Mouse (Mus musculus): ENCODE measurements at regions not wholly inside any gene's neighbourhood (a gene's known extent, or its start where the extent isn't known, plus 50 kb on each side); places are given as distances from the start of the nearest gene placed in this dataset.

DNA sequence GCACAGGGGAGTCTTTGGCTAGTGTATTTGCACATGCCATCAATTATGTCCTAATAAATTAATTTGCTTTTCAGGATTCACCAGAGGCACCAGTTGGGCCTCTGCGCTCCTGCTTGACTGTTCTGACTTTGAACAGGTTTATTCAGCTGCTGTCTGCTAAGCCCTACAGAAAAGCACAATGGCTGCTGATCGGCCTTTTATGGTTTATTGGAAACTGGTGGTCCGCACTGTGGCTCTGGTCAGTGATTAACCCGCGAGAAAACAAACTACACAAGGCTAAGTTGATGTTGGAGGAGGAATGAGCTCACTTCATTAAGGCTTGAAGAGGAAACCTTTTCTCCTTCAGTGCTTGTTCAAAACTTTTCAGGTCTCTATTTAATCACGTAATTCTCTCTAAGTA is 208.4 kb upstream of the Gpr101 start:
- no peak for DNase-seq (ENCODE audit: low spot score in 2 of 2)
- intact Hi-C loops (cut with DNase I), result no loop called here

DNA sequence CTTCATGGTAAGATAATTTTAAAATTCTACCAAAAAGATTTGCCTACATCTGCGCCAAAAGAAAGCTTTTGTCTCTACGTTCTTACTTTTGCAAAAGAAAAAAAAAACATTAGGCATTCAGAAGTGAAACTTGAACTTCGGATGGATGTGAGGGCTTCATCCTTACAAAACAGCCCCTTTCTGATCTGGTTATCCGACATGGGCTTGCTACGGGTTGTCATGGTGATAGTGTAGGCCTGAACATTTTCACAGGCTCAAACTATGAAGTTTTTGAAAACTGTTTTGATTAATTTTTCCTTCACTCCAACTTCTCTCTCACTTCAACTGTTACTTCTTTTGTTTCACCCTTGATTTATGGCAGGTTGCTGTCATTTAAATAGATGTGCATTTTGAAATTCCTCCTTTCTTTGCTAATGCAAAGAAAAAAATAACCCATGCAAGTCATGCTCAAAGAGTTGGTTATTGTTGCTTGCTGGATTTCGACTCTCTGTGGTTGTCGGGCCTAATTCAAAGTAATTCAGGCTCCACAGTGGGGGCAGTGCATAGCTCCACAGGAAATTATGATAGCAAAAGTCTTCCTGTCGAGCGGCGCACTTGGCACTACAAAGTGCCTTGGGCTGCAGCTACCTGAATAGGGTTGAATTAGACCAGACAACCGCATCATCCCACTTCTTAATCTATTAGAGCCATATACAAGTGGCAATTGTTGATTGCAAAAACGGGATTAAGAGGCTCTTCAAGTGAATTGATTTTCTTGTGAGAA is 205.7 kb upstream of the Gpr101 start:
- intact Hi-C loops (cut with DNase I), result no loop called here
- DNase-seq (ENCODE audit: low spot score in 2 of 2), result no peak

DNA sequence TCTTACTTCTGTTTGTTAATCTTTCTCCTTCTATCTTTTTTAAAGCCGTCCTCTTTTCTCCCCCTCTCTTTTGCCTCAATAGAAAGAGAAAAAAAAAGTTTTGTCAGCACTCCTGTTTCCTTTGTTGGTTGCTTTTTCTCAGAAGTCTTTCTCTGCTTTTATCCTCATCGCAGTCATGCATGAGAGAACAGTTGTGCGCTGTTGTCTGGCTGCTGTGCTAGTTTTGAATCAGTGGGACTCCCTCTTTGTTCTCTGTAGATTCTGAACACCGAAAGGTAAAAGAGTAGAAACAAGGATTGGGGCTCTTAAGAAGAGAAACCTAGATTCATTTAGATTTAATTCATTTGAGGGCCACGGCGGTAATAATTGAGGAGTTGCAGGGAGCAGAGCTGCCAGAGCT is 204.9 kb upstream of the Gpr101 start:
- intact Hi-C loops (cut with DNase I), result no loop called here
- DNase-seq (ENCODE audit: low spot score in 2 of 2), result no peak

DNA sequence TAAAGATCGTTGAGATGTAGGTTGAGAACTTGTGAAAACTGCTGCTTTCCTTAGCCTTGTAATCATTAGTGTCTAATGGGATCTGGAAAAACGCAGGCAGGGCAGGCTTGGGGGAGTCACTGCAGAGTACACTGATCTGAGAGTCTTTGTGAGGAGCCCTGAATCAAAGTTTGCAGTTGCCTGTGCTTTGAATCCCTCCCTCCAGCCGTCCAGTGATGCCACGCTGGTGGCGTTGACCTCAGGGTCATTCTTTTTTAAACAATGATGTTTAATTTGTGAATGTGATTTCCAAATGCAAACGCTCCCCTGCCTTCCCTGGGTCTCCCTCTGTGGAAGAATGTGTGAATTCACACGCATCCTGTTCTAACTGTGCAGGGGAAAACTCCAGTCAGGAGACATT is 204.4 kb upstream of the Gpr101 start:
- intact Hi-C loops (cut with DNase I), result no loop called here
- no peak for DNase-seq (ENCODE audit: low spot score in 2 of 2)

DNA sequence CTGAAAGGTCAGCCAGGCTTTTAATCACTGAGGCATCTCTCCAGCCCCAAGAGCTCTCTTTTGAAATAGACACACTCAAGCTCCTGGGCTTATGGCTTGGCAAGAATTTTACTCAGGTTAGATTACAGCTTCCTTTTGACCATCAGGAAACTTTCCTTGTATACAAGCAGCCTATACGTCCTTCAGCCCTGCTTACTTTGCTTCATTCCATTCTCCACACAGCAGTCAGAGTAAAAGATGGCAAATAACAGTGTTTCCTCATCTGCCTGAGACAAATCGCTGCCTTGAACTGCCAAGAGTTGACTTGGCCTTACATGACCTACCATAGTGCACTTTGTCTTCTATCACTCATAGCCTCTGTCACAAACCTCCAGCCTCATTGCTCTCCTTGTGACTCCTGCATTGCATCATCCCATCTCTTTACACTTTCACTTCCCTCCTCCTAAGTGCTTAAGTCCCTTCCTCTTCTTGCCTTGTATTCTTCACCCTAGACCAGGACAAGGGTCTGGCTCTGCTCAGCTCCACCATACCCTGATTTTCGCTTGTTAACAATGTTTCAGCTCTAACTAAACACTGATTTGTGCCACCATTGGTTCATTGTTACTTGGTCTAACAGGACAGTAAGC is 203.2 kb upstream of the Gpr101 start:
- intact Hi-C loops (cut with DNase I), result no loop called here
- no peak for DNase-seq (ENCODE audit: low spot score in 2 of 2)

DNA sequence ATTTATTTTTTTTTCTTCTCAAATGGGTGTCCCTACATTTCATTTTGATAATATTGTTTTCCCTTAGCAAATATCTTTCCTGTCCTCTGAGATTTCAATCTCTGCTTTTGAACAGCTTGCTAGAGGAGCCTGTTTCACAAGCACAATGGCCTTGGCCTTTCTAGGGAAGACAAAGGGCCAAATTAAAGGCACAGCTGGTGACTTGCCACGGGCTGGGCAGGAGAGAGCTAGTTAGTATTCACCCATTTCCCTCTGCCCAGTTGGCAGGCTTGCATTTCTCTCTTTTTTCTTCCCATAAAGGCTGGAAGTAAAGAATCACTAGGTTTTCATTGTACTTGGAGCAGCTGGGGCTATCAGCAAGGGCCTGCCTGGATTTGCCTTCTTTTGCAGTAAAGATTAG is 188.9 kb upstream of the Gpr101 start:
- intact Hi-C loops (cut with DNase I), result no loop called here
- DNase-seq (ENCODE audit: low spot score in 2 of 2), result peak in 1 of 2 experiments; percentile 1

DNA sequence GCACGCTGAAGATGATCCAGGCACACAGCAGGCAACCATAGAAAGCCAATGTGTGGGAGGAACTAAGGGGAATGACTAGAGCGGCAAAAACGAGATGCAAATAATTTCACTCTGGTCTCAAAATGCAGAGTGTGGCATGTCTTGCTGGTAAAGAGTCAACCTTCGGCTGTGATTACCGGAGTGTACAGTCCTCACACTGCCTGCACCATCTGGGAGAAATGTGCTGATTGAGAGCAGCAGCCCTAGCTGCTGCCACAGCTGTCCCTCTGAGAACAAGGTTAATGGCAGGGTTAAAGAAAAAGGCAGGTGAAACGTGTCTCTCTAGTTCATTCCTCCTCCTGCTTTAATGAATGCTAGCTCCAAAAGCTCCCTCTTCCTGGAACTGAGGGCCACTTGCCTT is 173.2 kb upstream of the Gpr101 start:
- intact Hi-C loops (cut with DNase I), result no loop called here
- DNase-seq (ENCODE audit: low spot score in 2 of 2), result no peak

DNA sequence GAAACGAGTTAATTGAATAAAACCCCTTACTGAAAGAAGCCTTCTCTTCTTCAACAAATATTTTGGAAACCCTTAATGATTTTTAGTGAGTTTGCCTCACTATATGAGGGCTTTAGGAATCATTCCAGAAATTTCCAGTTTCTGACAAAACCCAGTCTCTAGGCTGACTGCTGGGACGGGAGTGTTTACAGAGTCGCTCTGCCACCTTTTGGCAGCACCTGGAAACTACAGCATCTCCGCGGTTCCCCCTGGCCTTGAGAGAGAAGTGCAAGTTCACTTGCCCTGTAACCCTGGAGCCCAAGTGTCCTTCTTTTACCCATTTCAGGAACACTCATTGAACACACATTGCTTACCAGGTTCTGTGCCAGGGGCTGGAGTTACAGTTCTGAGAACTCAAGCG is 171.4 kb upstream of the Gpr101 start:
- intact Hi-C loops (cut with DNase I), result loop anchor here (2.0 kb wide), 1 partner anchor 244 kb away; no protein-coding TSS in a partner anchor
- no peak for DNase-seq (ENCODE audit: low spot score in 2 of 2)

DNA sequence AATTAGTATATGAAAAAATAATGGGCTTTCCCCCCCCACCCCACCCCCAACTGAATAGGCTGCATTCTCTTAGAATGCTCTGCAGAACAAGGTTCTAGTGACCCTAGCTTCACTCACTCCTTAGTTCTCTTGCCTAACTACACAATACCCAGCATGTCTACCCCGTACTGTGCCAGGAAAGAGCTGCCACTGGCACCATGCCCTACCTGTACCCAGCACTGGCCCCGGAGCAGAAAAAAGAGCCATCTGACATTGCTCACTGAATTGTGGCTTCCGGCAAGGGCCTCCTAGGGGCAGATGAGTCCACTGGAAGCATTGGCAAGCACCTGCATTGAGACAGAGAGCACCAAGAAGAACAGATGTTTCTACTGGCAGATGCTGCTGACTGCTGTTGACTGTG is 156.0 kb upstream of the Gpr101 start:
- intact Hi-C loops (cut with DNase I), result no loop called here
- DNase-seq (ENCODE audit: low spot score in 2 of 2), result no peak

DNA sequence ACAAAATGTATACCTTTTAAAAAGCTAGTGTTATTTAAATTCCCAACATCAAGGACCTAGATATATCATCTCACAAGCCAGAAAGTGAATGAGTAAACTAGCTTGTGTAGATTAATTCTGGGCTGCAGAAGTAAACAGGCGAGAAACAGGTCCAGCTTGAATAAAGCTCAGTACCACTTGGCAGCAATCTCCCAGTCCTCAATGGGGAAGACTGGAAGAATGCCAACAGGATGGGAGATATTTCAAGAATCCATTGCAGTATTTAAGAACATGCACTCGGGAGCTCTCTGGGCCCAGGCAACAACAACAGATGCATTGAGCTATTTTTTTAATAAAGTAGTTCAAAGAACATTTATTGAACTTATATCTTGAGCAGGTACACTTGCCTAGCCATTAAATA is 152.5 kb upstream of the Gpr101 start:
- intact Hi-C loops (cut with DNase I), result no loop called here
- peak; percentile 6 to 23 for DNase-seq (ENCODE audit: low spot score in 2 of 2)

DNA sequence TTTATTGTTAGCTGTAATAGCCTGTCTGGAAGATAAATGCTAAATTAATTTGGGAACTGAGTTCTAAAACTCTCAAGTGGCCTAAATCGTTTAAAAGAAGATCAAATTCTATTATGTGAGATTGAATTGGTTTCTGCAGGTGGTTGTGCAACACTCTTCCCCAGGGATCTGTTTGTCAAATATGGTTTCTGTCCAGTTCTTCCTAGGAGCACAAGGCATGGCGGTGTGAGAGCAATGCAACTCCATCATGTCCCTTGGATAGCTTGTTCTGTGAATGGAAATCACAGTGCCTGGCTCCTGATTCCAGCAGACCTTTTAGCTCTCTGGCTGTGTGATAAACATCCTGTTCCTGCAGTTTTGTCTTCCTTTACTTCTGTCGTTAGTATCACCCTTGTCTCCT is 151.9 kb upstream of the Gpr101 start:
- no peak for DNase-seq (ENCODE audit: low spot score in 2 of 2)
- intact Hi-C loops (cut with DNase I), result no loop called here

All from left cerebral cortex, postnatal 25 days (tissue).